Mouse (Mus musculus) 3T3-L1 (cell line): Measurements from ENCODE around the gene Mcm2.

Experiments
- DNase-seq: peaks from one replicate; pipeline ENCODE4 v3.0.0-alpha.2; 2015; ENCODE audit warnings: low read depth, low spot score

The Mcm2 gene

GRCm38 (mm10) chr6:88926870-88927269 is 28.3 kb upstream of the Mcm2 start:
- peak; percentile 77 for DNase-seq

GRCm38 (mm10) chr6:88925640-88926205 is 27.1 kb upstream of the Mcm2 start:
- no peak for DNase-seq

- DNase-seq: peak; percentile 98
These were observed 26.1 kb upstream of the Mcm2 start for GRCm38 (mm10) chr6:88924502-88925275.

- no peak for DNase-seq
These were observed 20.2 kb upstream of the Mcm2 start for GRCm38 (mm10) chr6:88918802-88919201.

- DNase-seq: peak; percentile 71
These were observed 17.6 kb upstream of the Mcm2 start for GRCm38 (mm10) chr6:88916153-88916552.

GRCm38 (mm10) chr6:88915510-88915909 is 16.9 kb upstream of the Mcm2 start:
- no peak for DNase-seq

- no peak for DNase-seq
These were observed 16.2 kb upstream of the Mcm2 start for GRCm38 (mm10) chr6:88914799-88915198.

GRCm38 (mm10) chr6:88913440-88913839 is 14.9 kb upstream of the Mcm2 start:
- DNase-seq: peak; percentile 42

- DNase-seq: peak; percentile 51
These were observed 14.4 kb upstream of the Mcm2 start for GRCm38 (mm10) chr6:88913022-88913421.

GRCm38 (mm10) chr6:88909151-88909550 is 10.6 kb upstream of the Mcm2 start:
- peak; percentile 28 for DNase-seq

GRCm38 (mm10) chr6:88906369-88907108 is 8.0 kb upstream of the Mcm2 start:
- DNase-seq: peak; percentile 92

- DNase-seq: no peak
These were observed 6.5 kb upstream of the Mcm2 start for GRCm38 (mm10) chr6:88905042-88905441.

GRCm38 (mm10) chr6:88904456-88904974 is 5.9 kb upstream of the Mcm2 start:
- DNase-seq: peak; percentile 50

- no peak for DNase-seq
These were observed 5.1 kb upstream of the Mcm2 start for GRCm38 (mm10) chr6:88903708-88904107.

- DNase-seq: peak; percentile 99
These were observed 3.6 kb upstream of the Mcm2 start, which contains the start of gene Tpra1 for GRCm38 (mm10) chr6:88901947-88902820. Gene Tpra1 (plus strand): TSS chr6:88902251.

GRCm38 (mm10) chr6:88901471-88901870 is 2.9 kb upstream of the Mcm2 start:
- DNase-seq: peak; percentile 53

- DNase-seq: no peak
These were observed 1.0 kb upstream of the Mcm2 start for GRCm38 (mm10) chr6:88899628-88900027.

GRCm38 (mm10) chr6:88899086-88899485 is 506 bp upstream of the Mcm2 start:
- no peak for DNase-seq

- no peak for DNase-seq
These were observed 1.3 kb downstream of the Mcm2 start for GRCm38 (mm10) chr6:88897246-88897645.

- peak; percentile 31 for DNase-seq
These were observed 2.6 kb downstream of the Mcm2 start for GRCm38 (mm10) chr6:88895943-88896342.

GRCm38 (mm10) chr6:88893559-88893958 is 5.0 kb downstream of the Mcm2 start:
- peak; percentile 81 for DNase-seq
